Mouse (Mus musculus): Measurements from ENCODE around the gene Hfe2. TPM values are rescaled to one million over a fixed set of nuclear protein-coding genes. Genes with fewer than 3 reads are reported as not detected.
A peak's percentile ranks its signal among the peaks of the same experiment; 100 is the strongest.

Hfe2 gene
- polyA plus RNA-seq, 1 experiment from 2014 or later: 1.2 TPM

DNA sequence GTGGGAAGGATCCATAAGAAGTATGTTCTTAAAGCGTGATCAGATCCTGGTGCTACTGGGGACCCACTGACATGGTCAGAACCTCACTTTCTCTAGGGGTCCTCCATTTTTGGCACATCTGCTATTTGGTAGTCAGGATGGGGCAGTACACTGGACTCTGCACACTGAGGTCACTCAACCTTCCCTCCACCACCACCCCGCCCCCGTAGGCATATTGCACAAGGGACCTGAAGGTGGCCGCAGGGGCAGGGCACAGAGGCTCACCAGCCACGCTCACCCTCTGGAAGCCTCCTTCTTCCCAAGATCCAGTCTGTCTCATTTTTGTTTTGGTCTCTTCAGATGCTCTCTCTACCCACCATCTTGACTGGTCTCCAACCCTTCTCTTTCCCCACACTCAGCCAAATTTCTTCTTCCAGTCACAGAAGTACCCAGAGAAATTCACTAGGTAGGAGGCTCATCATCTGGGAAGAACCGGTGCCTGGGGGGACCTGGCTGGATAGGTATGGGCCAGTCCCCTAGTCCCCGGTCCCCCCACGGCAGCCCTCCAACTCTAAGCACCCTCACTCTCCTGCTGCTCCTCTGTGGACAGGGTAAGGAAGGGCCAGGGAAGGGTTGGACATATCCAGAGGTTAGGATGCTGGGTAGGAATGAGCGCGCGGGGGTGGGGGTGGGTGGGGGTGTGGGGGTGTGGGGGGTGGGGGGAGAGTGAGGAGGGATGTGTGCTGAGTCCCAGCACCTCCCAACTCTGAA, 1.2 kb downstream of the Hfe2 start:
- Histone ChIP-seq H3K4me3 (ENCODE audit: low read depth, low read length) (no peak overlapping the region), H3K9ac (replicated peaks; ENCODE audit: low read length) (no peak overlapping the region), H3K9me3 (replicated peaks; ENCODE audit: control insufficient read depth, low read length) (no peaks in the 10 kb centered on the region), H3K4me1 (ENCODE audit: control insufficient read depth, insufficient read depth, low read length) (peaks cover 4% of the 10 kb centered on the region; the same call in 1 of the 2 replicates), H3K27me3 (ENCODE audit: control insufficient read depth, insufficient read depth, low read length) (peaks cover 19% of the 10 kb centered on the region), H3K4me2 (ENCODE audit: low read depth, low read length) (no peak overlapping the region), H3K36me3 (replicated peaks; ENCODE audit: control insufficient read depth, insufficient read depth, low read depth, low read length) (no peaks in the 10 kb centered on the region), H3K27ac (replicated peaks; ENCODE audit: low read depth, low read length) (no peak overlapping the region)
- no peak for DNase-seq (ENCODE audit: low spot score)
- 71% methylated on average over 11 of the region's 11 CpGs for WGBS
- no peak; the same call in 1 of the 2 replicates for ATAC-seq (replicated peaks; ENCODE audit: insufficient number of reproducible peaks, low FRiP score, low TSS enrichment, low read depth)

DNA sequence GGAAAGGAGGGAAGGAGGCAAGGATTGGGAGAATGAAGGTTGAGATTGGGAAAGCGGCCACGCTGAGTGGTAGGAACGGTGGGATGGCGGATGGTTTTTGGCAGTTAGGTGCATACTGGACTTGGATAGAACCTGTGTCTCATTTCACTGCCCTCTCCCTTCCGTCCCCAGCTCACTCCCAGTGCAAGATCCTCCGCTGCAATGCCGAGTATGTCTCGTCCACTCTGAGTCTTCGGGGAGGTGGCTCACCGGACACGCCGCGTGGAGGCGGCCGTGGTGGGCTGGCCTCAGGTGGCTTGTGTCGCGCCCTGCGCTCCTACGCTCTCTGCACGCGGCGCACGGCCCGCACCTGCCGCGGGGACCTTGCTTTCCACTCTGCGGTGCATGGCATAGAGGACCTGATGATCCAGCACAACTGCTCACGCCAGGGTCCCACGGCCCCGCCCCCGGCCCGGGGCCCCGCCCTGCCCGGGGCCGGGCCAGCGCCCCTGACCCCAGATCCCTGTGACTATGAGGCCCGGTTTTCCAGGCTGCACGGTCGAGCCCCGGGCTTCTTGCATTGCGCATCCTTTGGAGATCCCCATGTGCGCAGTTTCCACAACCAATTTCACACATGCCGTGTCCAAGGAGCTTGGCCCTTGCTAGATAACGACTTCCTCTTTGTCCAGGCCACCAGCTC, 2.0 kb downstream of the Hfe2 start:
- H3K9me3 ChIP-seq (replicated peaks; ENCODE audit: control insufficient read depth, low read length): no peaks in the 10 kb centered on the region
- H3K4me1 ChIP-seq (ENCODE audit: control insufficient read depth, insufficient read depth, low read length): peaks cover 4% of the 10 kb centered on the region; the same call in 1 of the 2 replicates
- H3K9ac ChIP-seq (replicated peaks; ENCODE audit: low read length): peak overlapping the region; percentile 37
- H3K4me3 ChIP-seq (ENCODE audit: low read depth, low read length): peak overlapping the region; percentile 43
- no peaks in the 10 kb centered on the region for H3K36me3 ChIP-seq (replicated peaks; ENCODE audit: control insufficient read depth, insufficient read depth, low read depth, low read length)
- no peak overlapping the region for H3K27ac ChIP-seq (replicated peaks; ENCODE audit: low read depth, low read length)
- peak overlapping the region; percentile 89 for H3K4me2 ChIP-seq (ENCODE audit: low read depth, low read length)
- peaks cover 19% of the 10 kb centered on the region for H3K27me3 ChIP-seq (ENCODE audit: control insufficient read depth, insufficient read depth, low read length)
- ATAC-seq (replicated peaks; ENCODE audit: insufficient number of reproducible peaks, low FRiP score, low TSS enrichment, low read depth) (peak; percentile 75), DNase-seq (ENCODE audit: low spot score) (peak; percentile 46)
- WGBS: 5% methylated on average over 44 of the region's 44 CpGs

DNA sequence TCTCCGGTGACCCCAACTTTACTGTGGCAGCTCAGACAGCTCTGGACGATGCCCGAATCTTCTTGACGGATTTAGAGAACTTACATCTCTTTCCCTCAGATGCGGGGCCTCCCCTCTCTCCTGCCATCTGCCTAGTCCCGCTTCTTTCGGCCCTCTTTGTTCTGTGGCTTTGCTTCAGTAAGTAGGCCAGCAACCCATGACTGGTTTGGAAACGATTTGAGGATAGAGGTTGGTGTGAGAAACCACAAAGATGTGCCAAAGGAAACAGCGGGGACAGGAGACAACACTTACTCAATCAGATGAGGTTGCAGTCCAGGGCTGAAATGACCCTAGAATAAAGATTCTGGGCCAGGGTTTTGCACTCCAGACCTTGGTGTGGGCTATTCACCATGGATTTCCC, 3.5 kb downstream of the Hfe2 start:
- Histone ChIP-seq H3K36me3 (replicated peaks; ENCODE audit: control insufficient read depth, insufficient read depth, low read depth, low read length) (no peaks in the 10 kb centered on the region), H3K27me3 (ENCODE audit: control insufficient read depth, insufficient read depth, low read length) (peaks cover 19% of the 10 kb centered on the region), H3K4me3 (ENCODE audit: low read depth, low read length) (no peak overlapping the region), H3K9ac (replicated peaks; ENCODE audit: low read length) (no peak overlapping the region), H3K4me1 (ENCODE audit: control insufficient read depth, insufficient read depth, low read length) (peaks cover 4% of the 10 kb centered on the region; the same call in 1 of the 2 replicates), H3K4me2 (ENCODE audit: low read depth, low read length) (no peak overlapping the region), H3K27ac (replicated peaks; ENCODE audit: low read depth, low read length) (no peak overlapping the region), H3K9me3 (replicated peaks; ENCODE audit: control insufficient read depth, low read length) (no peaks in the 10 kb centered on the region)
- WGBS: 47% methylated on average over 9 of the region's 9 CpGs
- DNase-seq (ENCODE audit: low spot score): no peak
- ATAC-seq (replicated peaks; ENCODE audit: insufficient number of reproducible peaks, low FRiP score, low TSS enrichment, low read depth): no peak

DNA sequence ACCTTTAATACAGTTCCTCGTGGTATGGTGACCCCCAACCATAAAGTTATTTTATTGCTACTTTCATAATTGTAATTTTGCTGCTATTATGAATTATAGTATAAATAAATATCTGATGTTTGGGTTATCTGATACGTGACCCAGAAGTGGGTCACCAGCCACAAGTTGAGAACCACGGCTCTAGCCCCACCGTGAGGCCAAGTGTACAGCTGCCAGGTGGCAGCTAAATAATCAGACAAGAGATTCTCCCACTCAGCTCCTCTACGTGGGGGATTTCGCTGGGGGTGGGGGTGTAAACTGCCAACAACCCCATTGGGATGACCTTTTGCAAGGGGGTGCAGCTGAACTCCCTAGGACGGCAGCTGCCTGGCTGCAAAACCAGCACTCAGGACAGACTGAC, 7.1 kb downstream of the Hfe2 start:
- Histone ChIP-seq H3K4me3 (ENCODE audit: low read depth, low read length) (no peak overlapping the region), H3K9me3 (replicated peaks; ENCODE audit: control insufficient read depth, low read length) (no peaks in the 10 kb centered on the region), H3K9ac (replicated peaks; ENCODE audit: low read length) (no peak overlapping the region), H3K27ac (replicated peaks; ENCODE audit: low read depth, low read length) (no peak overlapping the region), H3K27me3 (ENCODE audit: control insufficient read depth, insufficient read depth, low read length) (peaks cover 15% of the 10 kb centered on the region), H3K4me1 (ENCODE audit: control insufficient read depth, insufficient read depth, low read length) (peaks cover under 1% of the 10 kb centered on the region; the same call in 1 of the 2 replicates), H3K4me2 (ENCODE audit: low read depth, low read length) (no peak overlapping the region), H3K36me3 (replicated peaks; ENCODE audit: control insufficient read depth, insufficient read depth, low read depth, low read length) (no peaks in the 10 kb centered on the region)
- no peak for ATAC-seq (replicated peaks; ENCODE audit: insufficient number of reproducible peaks, low FRiP score, low TSS enrichment, low read depth)
- WGBS: 63% methylated on average over 7 of the region's 7 CpGs
- no peak for DNase-seq (ENCODE audit: low spot score)

DNA sequence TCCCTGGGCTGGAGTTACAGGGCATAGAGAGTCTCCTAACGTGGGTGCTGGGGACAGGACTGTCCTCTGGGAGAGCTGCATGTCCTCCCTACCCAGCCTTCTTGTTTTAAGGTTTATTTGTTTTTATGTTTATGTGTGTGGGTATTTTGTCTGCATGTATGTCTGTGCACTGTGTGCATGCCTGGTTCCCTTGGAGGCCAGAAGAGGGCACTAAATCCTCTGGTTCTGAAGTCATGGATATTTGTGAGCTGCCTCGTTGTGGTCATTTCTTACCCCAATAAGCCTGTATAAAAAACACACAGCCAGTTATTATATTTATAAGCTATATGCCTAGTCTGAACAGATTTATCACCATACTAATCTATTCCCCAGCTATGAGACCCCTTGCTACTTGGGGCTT, 9.3 kb downstream of the Hfe2 start:
- 58% methylated on average over 2 of the region's 2 CpGs for WGBS

DNA sequence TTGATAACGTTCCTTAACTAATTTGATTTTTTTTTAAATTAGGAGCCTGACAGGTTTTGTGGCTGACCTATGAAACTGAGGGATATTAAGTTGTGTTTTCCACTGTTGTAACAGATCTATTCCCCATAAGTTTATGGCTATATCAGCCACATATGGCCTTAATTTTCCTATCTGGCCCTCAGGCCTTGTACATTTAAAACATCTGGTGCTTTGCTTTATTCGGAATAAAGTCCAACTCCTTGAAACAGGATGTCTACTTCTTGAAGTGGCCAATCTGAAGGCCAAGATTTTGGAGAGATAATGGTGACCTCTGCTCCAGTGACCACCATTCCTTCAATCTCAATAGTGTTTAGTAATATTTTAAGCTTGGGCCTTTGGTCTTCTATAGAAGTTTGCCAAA, 14.3 kb downstream of the Hfe2 start:
- H3K9me3 ChIP-seq (replicated peaks; ENCODE audit: control insufficient read depth, low read length): no peaks in the 10 kb centered on the region
- H3K4me2 ChIP-seq (ENCODE audit: low read depth, low read length): no peak overlapping the region
- 38% methylated on average over 2 of the region's 2 CpGs for WGBS
- no peaks in the 10 kb centered on the region for H3K27me3 ChIP-seq (ENCODE audit: control insufficient read depth, insufficient read depth, low read length)
- no peak overlapping the region for H3K4me3 ChIP-seq (ENCODE audit: low read depth, low read length)
- no peaks in the 10 kb centered on the region for H3K4me1 ChIP-seq (ENCODE audit: control insufficient read depth, insufficient read depth, low read length)
- no peaks in the 10 kb centered on the region for H3K36me3 ChIP-seq (replicated peaks; ENCODE audit: control insufficient read depth, insufficient read depth, low read depth, low read length)
- DNase-seq (ENCODE audit: low spot score) (peak; percentile 67), ATAC-seq (replicated peaks; ENCODE audit: insufficient number of reproducible peaks, low FRiP score, low TSS enrichment, low read depth) (no peak)
- H3K27ac ChIP-seq (replicated peaks; ENCODE audit: low read depth, low read length): no peak overlapping the region
- no peak overlapping the region for H3K9ac ChIP-seq (replicated peaks; ENCODE audit: low read length)

More for the DNA sequence above, 9.3 kb downstream of the Hfe2 start:
- Histone ChIP-seq H3K9me3 (replicated peaks; ENCODE audit: control insufficient read depth, low read length) (no peaks in the 10 kb centered on the region), H3K4me1 (ENCODE audit: control insufficient read depth, insufficient read depth, low read length) (no peaks in the 10 kb centered on the region), H3K27ac (replicated peaks; ENCODE audit: low read depth, low read length) (no peak overlapping the region), H3K27me3 (ENCODE audit: control insufficient read depth, insufficient read depth, low read length) (no peaks in the 10 kb centered on the region), H3K4me2 (ENCODE audit: low read depth, low read length) (no peak overlapping the region), H3K4me3 (ENCODE audit: low read depth, low read length) (no peak overlapping the region), H3K36me3 (replicated peaks; ENCODE audit: control insufficient read depth, insufficient read depth, low read depth, low read length) (no peaks in the 10 kb centered on the region), H3K9ac (replicated peaks; ENCODE audit: low read length) (no peak overlapping the region)
- no peak for DNase-seq (ENCODE audit: low spot score)
- no peak for ATAC-seq (replicated peaks; ENCODE audit: insufficient number of reproducible peaks, low FRiP score, low TSS enrichment, low read depth)

DNA sequence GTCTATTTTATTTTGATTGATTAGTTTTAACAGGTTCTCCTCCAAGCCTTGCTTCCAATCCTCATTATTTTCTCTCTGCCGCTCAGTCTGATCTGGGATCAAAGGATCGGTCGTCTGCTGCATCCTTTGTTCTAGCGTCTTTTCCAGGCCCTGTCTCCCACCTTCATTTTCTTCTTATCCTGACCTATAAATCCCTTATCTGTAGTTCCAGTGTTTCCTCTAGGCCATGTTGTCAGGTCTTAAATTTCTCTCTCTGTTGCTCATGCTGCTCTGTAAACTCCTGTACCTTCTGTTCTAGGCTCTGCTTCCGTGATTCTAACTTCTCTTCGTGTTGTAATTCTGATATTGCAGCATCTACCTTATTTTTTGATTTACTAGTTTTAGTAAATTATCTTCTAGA, 15.8 kb downstream of the Hfe2 start:
- no peaks in the 10 kb centered on the region for H3K27me3 ChIP-seq (ENCODE audit: control insufficient read depth, insufficient read depth, low read length)
- H3K4me1 ChIP-seq (ENCODE audit: control insufficient read depth, insufficient read depth, low read length): no peaks in the 10 kb centered on the region
- H3K9ac ChIP-seq (replicated peaks; ENCODE audit: low read length): no peak overlapping the region
- H3K36me3 ChIP-seq (replicated peaks; ENCODE audit: control insufficient read depth, insufficient read depth, low read depth, low read length): no peaks in the 10 kb centered on the region
- H3K9me3 ChIP-seq (replicated peaks; ENCODE audit: control insufficient read depth, low read length): no peaks in the 10 kb centered on the region
- 48% methylated on average over 6 of the region's 6 CpGs for WGBS
- no peak overlapping the region for H3K4me3 ChIP-seq (ENCODE audit: low read depth, low read length)
- no peak overlapping the region for H3K4me2 ChIP-seq (ENCODE audit: low read depth, low read length)
- DNase-seq (ENCODE audit: low spot score): no peak
- no peak overlapping the region for H3K27ac ChIP-seq (replicated peaks; ENCODE audit: low read depth, low read length)
- ATAC-seq (replicated peaks; ENCODE audit: insufficient number of reproducible peaks, low FRiP score, low TSS enrichment, low read depth): no peak

Data from embryonic facial prominence, embryonic 11.5 days (tissue).